Mouse (Mus musculus) ES-E14 (cell line): ENCODE data around the gene Oaz1. TPM values are rescaled to one million over a fixed set of nuclear protein-coding genes. Genes with fewer than 3 reads are reported as not detected.

ENCODE experiments used
- DNase-seq: peaks from one replicate; pipeline ENCODE4 v3.0.0-alpha.2; 2013; ENCODE audit warnings: low read depth, low spot score
- H3K27ac ChIP-seq: 2 replicates; pipeline ENCODE4 v1.5.1; 2012; ENCODE audit warnings: low read depth, mild to moderate bottlenecking, low read length, moderate library complexity, mixed read lengths; ENCODE audit not compliant: poor library complexity, insufficient read depth, severe bottlenecking
- H3K36me3 ChIP-seq: 2 replicates; pipeline ENCODE4 v1.6.1; 2012; ENCODE audit warnings: mild to moderate bottlenecking, low read length, moderate library complexity, mixed read lengths; ENCODE audit not compliant: control insufficient read depth, poor library complexity, insufficient read depth, severe bottlenecking
- H3K4me1 ChIP-seq, 2 experiments: fragments of 150-350 bp in 1 of 2; sonication (generic) in 1 of 2; 2 replicates each; pipeline ENCODE4 v1.6.1; 2012; ENCODE audit warnings: low read length in 2 of 2, mild to moderate bottlenecking in 1 of 2, mixed read lengths in 1 of 2; ENCODE audit not compliant: control insufficient read depth in 2 of 2, insufficient read depth in 2 of 2, poor library complexity in 1 of 2
- H3K4me3 ChIP-seq, 2 experiments: fragments of 150-350 bp in 1 of 2; sonication (generic) in 1 of 2; 2 replicates each; pipeline ENCODE4 v1.5.1; 2012; ENCODE audit warnings: low read length in 2 of 2, low read depth in 1 of 2, mild to moderate bottlenecking in 1 of 2, mixed read lengths in 1 of 2; ENCODE audit not compliant: insufficient read depth in 1 of 2, poor library complexity in 1 of 2, severe bottlenecking in 1 of 2
- H3K9ac ChIP-seq: 2 replicates; pipeline ENCODE4 v1.6.1; 2012; ENCODE audit warnings: low read depth, mild to moderate bottlenecking, low read length, mixed read lengths; ENCODE audit not compliant: poor library complexity, insufficient read depth, severe bottlenecking
- H3K9me3 ChIP-seq: fragments of 150-350 bp; sonication (generic); 2 replicates; pipeline ENCODE4 v1.6.1; 2012; ENCODE audit warnings: low read depth, mild to moderate bottlenecking, low read length; ENCODE audit not compliant: control insufficient read depth, insufficient read depth
- CHD2 ChIP-seq: IDR thresholded peaks from 2 replicates; pipeline ENCODE4 v1.6.1; 2014; ENCODE audit warnings: mild to moderate bottlenecking, low read depth, low read length, inconsistent platforms
- HCFC1 ChIP-seq: IDR thresholded peaks from 2 replicates; pipeline ENCODE4 v1.6.1; 2012; ENCODE audit warnings: low read length, inconsistent platforms, borderline replicate concordance; ENCODE audit not compliant: insufficient read depth
- MAFK ChIP-seq: IDR thresholded peaks from 2 replicates; pipeline ENCODE4 v1.6.1; 2014; ENCODE audit warnings: mild to moderate bottlenecking, low read depth, low read length, inconsistent platforms; ENCODE audit not compliant: insufficient read depth
- ZC3H11A ChIP-seq: IDR thresholded peaks from 2 replicates; pipeline ENCODE4 v1.6.1; 2012; ENCODE audit warnings: low read depth, mild to moderate bottlenecking, inconsistent platforms, low read length, borderline replicate concordance
- ZNF384 ChIP-seq: IDR thresholded peaks from 2 replicates; pipeline ENCODE4 v1.6.1; 2012; ENCODE audit warnings: low read depth, low read length, inconsistent platforms
- in situ Hi-C, 2 experiments: fragments of 600-800 bp; cut with MboI; formaldehyde crosslinking; loops; one replicate each; pipeline ENCODE4 v1.15.1; 2025; ENCODE audit warnings: low sequenced_read_pairs in 2 of 2, inconsistent platforms in 1 of 2; ENCODE audit not compliant: unreplicated experiment in 2 of 2
- total RNA-seq: library from RNA; depleted of rRNA; stranded (reverse); fragments of 300-350 nt; gene quantifications from 2 replicates; pipeline ENCODE4 v1.2.3, GENCODE M21; 2012

Oaz1 gene
- total RNA-seq, 1 experiment: 823 TPM

DNA sequence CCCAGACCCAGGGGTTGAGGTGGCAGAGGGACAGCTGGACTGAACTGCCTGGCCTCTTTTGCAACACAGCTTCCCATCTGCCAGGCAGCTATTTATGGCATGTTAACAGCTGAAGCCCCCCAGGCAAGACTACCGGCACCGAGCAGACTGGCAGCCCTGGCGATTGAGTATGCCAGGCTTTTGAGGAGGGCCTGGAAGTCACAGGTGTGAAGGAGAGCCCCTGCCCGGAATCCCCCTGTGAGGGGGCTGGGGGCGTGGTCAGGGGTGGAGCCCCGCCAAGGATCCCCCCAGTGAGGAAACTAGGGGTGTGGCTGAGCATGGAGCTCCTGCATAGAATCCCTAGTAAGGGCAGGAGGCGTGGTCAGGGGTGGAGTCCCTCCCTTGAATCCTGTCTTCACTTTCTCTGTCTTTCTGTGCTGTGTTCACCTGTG is 10.5 kb downstream of the Oaz1 start:
- in situ Hi-C loops: no loop called here
- no peak for DNase-seq
- Histone ChIP-seq H3K4me3 (no peak overlapping the region), H3K9ac (no peak overlapping the region), H3K36me3 (no peaks in the 10 kb centered on the region), H3K9me3 (no peaks in the 10 kb centered on the region), H3K4me1 (peaks cover 0 to 14% of the 10 kb centered on the region in 2 experiments; a peak in 1 of 4 replicates), H3K27ac (no peak overlapping the region)
- no peak for TF ChIP-seq ZC3H11A

- in situ Hi-C loops: no loop called here
- DNase-seq: no peak
- Histone ChIP-seq H3K36me3 (no peaks in the 10 kb centered on the region), H3K4me1 (peaks cover 0 to 14% of the 10 kb centered on the region in 2 experiments; a peak in 1 of 4 replicates), H3K27ac (no peak overlapping the region), H3K9ac (no peak overlapping the region), H3K4me3 (no peak overlapping the region), H3K9me3 (no peaks in the 10 kb centered on the region)
- TF ChIP-seq ZC3H11A (no peak), ZNF384 (no peak), CHD2 (no peak), MAFK (no peak), HCFC1 (no peak)
Measured at GRCm38 (mm10) chr10:80837827-80838226, 11.4 kb downstream of the Oaz1 start.

DNA sequence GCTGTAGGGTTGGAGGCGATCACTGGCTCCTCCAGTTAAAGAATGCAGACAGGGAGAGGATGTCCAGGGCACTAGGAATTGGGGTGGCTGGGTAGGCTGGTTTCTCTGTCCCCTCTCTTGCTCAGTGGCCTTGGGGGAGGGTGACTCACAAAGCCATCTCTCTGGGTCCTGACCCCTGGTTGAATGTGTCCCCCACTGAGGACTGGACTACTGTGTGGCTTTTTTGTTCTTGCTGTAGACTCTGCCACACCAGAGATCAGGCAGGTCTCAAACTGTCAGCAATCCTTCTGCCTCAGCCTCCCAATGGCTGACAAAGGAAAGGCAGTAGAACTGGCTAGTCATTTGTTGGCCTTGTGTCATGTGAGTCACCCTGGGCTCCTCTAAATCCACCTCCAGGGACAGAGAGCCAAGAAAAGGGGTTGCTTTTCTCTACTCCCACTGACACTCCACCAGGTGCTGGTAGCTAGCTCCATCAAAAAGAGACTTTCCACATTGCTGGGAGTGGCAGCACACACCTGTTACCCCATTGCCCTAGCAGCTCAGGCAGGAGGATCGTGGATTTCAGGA is 12.0 kb downstream of the Oaz1 start:
- H3K27ac ChIP-seq: no peak overlapping the region
- H3K4me1 ChIP-seq: peaks cover 0 to 14% of the 10 kb centered on the region in 2 experiments; a peak in 1 of 4 replicates
- TF ChIP-seq ZNF384: no peak
- no peak for TF ChIP-seq CHD2
- no peak for TF ChIP-seq HCFC1
- TF ChIP-seq MAFK: no peak
- no peak for TF ChIP-seq ZC3H11A
- in situ Hi-C loops: no loop called here
- no peak for DNase-seq
- no peaks in the 10 kb centered on the region for H3K9me3 ChIP-seq
- no peaks in the 10 kb centered on the region for H3K36me3 ChIP-seq
- no peak overlapping the region for H3K9ac ChIP-seq
- no peak overlapping the region for H3K4me3 ChIP-seq

GRCm38 (mm10) chr10:80839848-80840247 is 13.4 kb downstream of the Oaz1 start:
- H3K4me1 ChIP-seq: peaks cover 0 to 10% of the 10 kb centered on the region in 2 experiments; a peak in 1 of 4 replicates
- H3K36me3 ChIP-seq: no peaks in the 10 kb centered on the region
- TF ChIP-seq ZNF384 (no peak), HCFC1 (no peak)
- no peaks in the 10 kb centered on the region for H3K9me3 ChIP-seq
- no peak for DNase-seq
- no peak overlapping the region for H3K9ac ChIP-seq
- in situ Hi-C loops: no loop called here
- no peak overlapping the region for H3K4me3 ChIP-seq
- H3K27ac ChIP-seq: no peak overlapping the region

GRCm38 (mm10) chr10:80841685-80842084 is 15.2 kb downstream of the Oaz1 start:
- DNase-seq: no peak
- H3K9ac ChIP-seq: no peak overlapping the region
- no peaks in the 10 kb centered on the region for H3K9me3 ChIP-seq
- in situ Hi-C loops: no loop called here
- no peak overlapping the region for H3K27ac ChIP-seq
- no peak overlapping the region for H3K4me3 ChIP-seq
- no peaks in the 10 kb centered on the region for H3K36me3 ChIP-seq
- no peak for TF ChIP-seq CHD2
- no peak for TF ChIP-seq ZC3H11A
- TF ChIP-seq MAFK: no peak
- no peak for TF ChIP-seq ZNF384
- TF ChIP-seq HCFC1: no peak
- peaks cover 0 to 7% of the 10 kb centered on the region in 2 experiments; a peak in 1 of 4 replicates for H3K4me1 ChIP-seq
